Mouse (Mus musculus) liver, postnatal 0 days (tissue): Measurements from ENCODE around the gene Ubl7. TPM values are rescaled to one million over a fixed set of nuclear protein-coding genes. Genes with fewer than 3 reads are reported as not detected.

Experiments used
- ATAC-seq: fragments of 200-750 bp; cut with Nextera tagmentation; 2 replicates; pipeline ENCODE4 v1.8.0; 2017; ENCODE audit warnings: mild to moderate bottlenecking, moderate library complexity
- DNase-seq: peaks from one replicate; pipeline ENCODE4 v3.0.0-alpha.2; 2016
- H3K27ac ChIP-seq: fragments of 300-500 bp; sonication (generic); 2 replicates; pipeline ENCODE4 v1.5.1; 2014; ENCODE audit warnings: antibody characterized with exemption, moderate library complexity, mild to moderate bottlenecking, low read depth
- H3K27me3 ChIP-seq: fragments of 300-500 bp; sonication (generic); 2 replicates; pipeline ENCODE4 v1.6.1; 2014; ENCODE audit warnings: low read length, control low read depth, mixed read lengths; ENCODE audit not compliant: insufficient read depth
- H3K36me3 ChIP-seq: fragments of 300-500 bp; sonication (generic); replicated peaks from 2 replicates; pipeline ENCODE4 v1.6.1; 2014; ENCODE audit warnings: mild to moderate bottlenecking, control low read depth, low read length, moderate library complexity, mixed read lengths; ENCODE audit not compliant: insufficient read depth
- H3K4me1 ChIP-seq: fragments of 300-500 bp; sonication (generic); 2 replicates; pipeline ENCODE4 v1.6.1; 2014; ENCODE audit warnings: antibody characterized with exemption, mild to moderate bottlenecking, control low read depth; ENCODE audit not compliant: insufficient read depth
- H3K4me2 ChIP-seq: fragments of 300-500 bp; sonication (generic); 2 replicates; pipeline ENCODE4 v1.6.1; 2014; ENCODE audit warnings: low read depth, mild to moderate bottlenecking, low read length, moderate library complexity, mixed read lengths
- H3K4me3 ChIP-seq: fragments of 300-500 bp; sonication (generic); 2 replicates; pipeline ENCODE4 v1.5.1; 2014; ENCODE audit warnings: low read depth, low read length
- H3K9ac ChIP-seq: fragments of 300-500 bp; sonication (generic); replicated peaks from 2 replicates; pipeline ENCODE4 v1.6.1; 2014; ENCODE audit warnings: mild to moderate bottlenecking, moderate library complexity
- H3K9me3 ChIP-seq: fragments of 300-500 bp; sonication (generic); 2 replicates; pipeline ENCODE4 v1.6.1; 2016; ENCODE audit warnings: mild to moderate bottlenecking, control low read depth, low read length, mixed read lengths
- CTCF ChIP-seq: sonication (generic); IDR thresholded peaks from 2 replicates; pipeline ENCODE4 v1.5.1; 2016; ENCODE audit warnings: antibody characterized with exemption, low read depth
- EP300 ChIP-seq: IDR thresholded peaks from 2 replicates; pipeline ENCODE4 v1.6.1; 2016; ENCODE audit warnings: antibody characterized with exemption, low read depth, mild to moderate bottlenecking
- WGBS: fragments of 180-500 bp; shearing (Covaris S2); extraction: QIAGEN DNeasy Blood & Tissue Kit; methylation state at CpG from one replicate; pipeline ENCODE4 v1.1.7; 2014; ENCODE audit not compliant: insufficient replicate concordance; 5-methylcytosine and 5-hydroxymethylcytosine counted together
- polyA plus RNA-seq: library from polyadenylated mRNA; unstranded; fragments of >200 nt; fragmentation: Nextera tagmentation; extraction: Ambion mirVana; gene quantifications from 2 replicates; pipeline ENCODE4 v1.2.1, GENCODE M21; 2015

Gene Ubl7
- polyA plus RNA-seq, 1 experiment from 2014 or later: 51.2 TPM

GRCm38 (mm10) chr9:57956196-57956837 lies 45.5 kb downstream of the Ubl7 start:
- H3K4me3 ChIP-seq: no peak overlapping the region
- H3K4me2 ChIP-seq: no peak overlapping the region
- TF ChIP-seq EP300: no peak
- no peak for TF ChIP-seq CTCF
- no peaks in the 10 kb centered on the region; the same call in 1 of the 2 replicates for H3K27me3 ChIP-seq
- 0 out of 2 replicates have a peak overlapping the region, but pooled peaks have one; percentile 18 for H3K27ac ChIP-seq
- no peak for DNase-seq
- H3K36me3 ChIP-seq: no peaks in the 10 kb centered on the region
- no peak overlapping the region for H3K9ac ChIP-seq
- no peak for ATAC-seq
- WGBS: 64% methylated on average over 9 of the region's 9 CpGs
- H3K4me1 ChIP-seq: peaks cover 12% of the 10 kb centered on the region
- no peaks in the 10 kb centered on the region for H3K9me3 ChIP-seq

- H3K9me3 ChIP-seq: no peaks in the 10 kb centered on the region
- 36% methylated on average over 5 of the region's 5 CpGs for WGBS
- peak overlapping the region; percentile 34; the same call in 1 of the 2 replicates for H3K27ac ChIP-seq
- H3K27me3 ChIP-seq: no peaks in the 10 kb centered on the region; the same call in 1 of the 2 replicates
- peaks cover 12% of the 10 kb centered on the region for H3K4me1 ChIP-seq
- DNase-seq (peak; percentile 37), ATAC-seq (0 out of 2 replicates have a peak, but pooled peaks have one; percentile 23)
- no peak overlapping the region for H3K9ac ChIP-seq
- no peak overlapping the region for H3K4me2 ChIP-seq
- H3K36me3 ChIP-seq: no peaks in the 10 kb centered on the region
- no peak for TF ChIP-seq EP300
- TF ChIP-seq CTCF: no peak
- H3K4me3 ChIP-seq: no peak overlapping the region
Measured at GRCm38 (mm10) chr9:57956838-57957236, 46.1 kb downstream of the Ubl7 start.

DNA sequence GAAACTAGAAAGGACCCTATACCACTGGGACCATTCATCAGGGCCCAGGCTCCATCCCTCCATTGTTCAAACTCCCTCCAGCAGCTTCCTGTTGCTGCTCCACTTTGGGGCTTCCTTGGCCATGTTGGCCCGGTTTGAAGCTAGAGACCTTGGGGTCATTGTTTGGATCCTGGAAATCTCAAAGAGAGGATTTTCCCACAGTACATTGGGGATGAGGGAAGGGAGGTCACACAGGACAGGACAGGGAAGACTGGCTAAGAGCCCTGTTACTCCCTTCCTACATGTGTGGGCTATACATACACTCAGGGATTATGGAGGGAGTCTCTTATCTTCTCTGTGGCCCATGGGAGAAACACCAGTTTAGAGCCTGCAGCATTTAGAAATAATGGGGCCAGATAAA lies 47.8 kb downstream of the Ubl7 start:
- H3K36me3 ChIP-seq: no peaks in the 10 kb centered on the region
- no peak overlapping the region for H3K27ac ChIP-seq
- no peaks in the 10 kb centered on the region; the same call in 1 of the 2 replicates for H3K27me3 ChIP-seq
- no peak for DNase-seq
- WGBS: 74% methylated on average over 1 of the region's 1 CpGs
- no peaks in the 10 kb centered on the region for H3K9me3 ChIP-seq
- no peak for ATAC-seq
- H3K4me3 ChIP-seq: no peak overlapping the region
- no peak overlapping the region for H3K4me2 ChIP-seq
- H3K9ac ChIP-seq: no peak overlapping the region
- TF ChIP-seq EP300 (no peak), CTCF (no peak)
- H3K4me1 ChIP-seq: peaks cover 12% of the 10 kb centered on the region

GRCm38 (mm10) chr9:57959399-57959798 lies 48.6 kb downstream of the Ubl7 start:
- DNase-seq (no peak), ATAC-seq (no peak)
- no peak overlapping the region for H3K4me3 ChIP-seq
- no peak overlapping the region for H3K9ac ChIP-seq
- no peaks in the 10 kb centered on the region for H3K9me3 ChIP-seq
- no peak overlapping the region for H3K4me2 ChIP-seq
- H3K27me3 ChIP-seq: no peaks in the 10 kb centered on the region
- TF ChIP-seq EP300 (no peak), CTCF (no peak)
- 68% methylated on average over 10 of the region's 10 CpGs for WGBS
- no peaks in the 10 kb centered on the region for H3K36me3 ChIP-seq
- no peak overlapping the region for H3K27ac ChIP-seq
- H3K4me1 ChIP-seq: peaks cover 12% of the 10 kb centered on the region

- Histone ChIP-seq H3K9ac (no peak overlapping the region), H3K27ac (no peak overlapping the region), H3K4me2 (no peak overlapping the region), H3K27me3 (no peaks in the 10 kb centered on the region), H3K36me3 (no peaks in the 10 kb centered on the region), H3K4me1 (peaks cover 6% of the 10 kb centered on the region), H3K4me3 (no peak overlapping the region), H3K9me3 (no peaks in the 10 kb centered on the region)
- DNase-seq (no peak), ATAC-seq (no peak)
- no peak for TF ChIP-seq EP300
- TF ChIP-seq CTCF: no peak
- 80% methylated on average over 17 of the region's 17 CpGs for WGBS
Measured at GRCm38 (mm10) chr9:57959886-57960866, 49.4 kb downstream of the Ubl7 start.

- no peak for ATAC-seq
- Histone ChIP-seq H3K9ac (no peak overlapping the region), H3K27ac (no peak overlapping the region), H3K9me3 (no peaks in the 10 kb centered on the region), H3K36me3 (no peaks in the 10 kb centered on the region), H3K27me3 (no peaks in the 10 kb centered on the region), H3K4me3 (no peak overlapping the region), H3K4me1 (peaks cover 6% of the 10 kb centered on the region), H3K4me2 (no peak overlapping the region)
- DNase-seq: no peak
- no peak for TF ChIP-seq EP300
- no peak for TF ChIP-seq CTCF
- WGBS: 84% methylated on average over 15 of the region's 15 CpGs
Measured at GRCm38 (mm10) chr9:57961226-57961625, 50.4 kb downstream of the Ubl7 start.
